Mouse (Mus musculus): Measurements from ENCODE around the gene Cemip. TPM values are rescaled to one million over a fixed set of nuclear protein-coding genes. Genes with fewer than 3 reads are reported as not detected.
A peak's percentile ranks its signal among the peaks of the same experiment; 100 is the strongest.

The Cemip gene
- total RNA-seq, 2 experiments from 2014 or later: 39.7 to 44.4 TPM

DNA sequence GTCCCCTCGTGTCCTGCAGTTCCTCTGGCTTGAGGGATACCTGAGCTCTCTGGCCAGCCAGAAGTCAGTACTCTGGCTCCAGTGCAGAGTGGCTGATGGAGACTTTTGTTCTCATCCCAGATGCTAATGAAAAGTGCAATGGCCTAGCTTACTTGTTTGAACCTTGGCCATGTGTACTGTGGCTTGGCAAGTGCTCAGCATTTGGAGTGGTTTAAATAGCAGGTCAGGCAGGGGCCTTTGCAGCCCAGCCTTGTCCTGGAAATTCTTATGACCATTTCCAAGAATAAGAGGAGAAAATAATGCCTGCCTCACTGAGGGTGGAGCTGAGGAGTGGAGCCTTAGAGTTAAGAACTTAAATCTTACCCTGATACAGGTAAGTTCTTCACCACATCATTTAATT is 43.6 kb downstream of the Cemip start:
- DNase-seq (ENCODE audit: low spot score in 2 of 2): no peak
- intact Hi-C loops (cut with DNase I): no loop called here

DNA sequence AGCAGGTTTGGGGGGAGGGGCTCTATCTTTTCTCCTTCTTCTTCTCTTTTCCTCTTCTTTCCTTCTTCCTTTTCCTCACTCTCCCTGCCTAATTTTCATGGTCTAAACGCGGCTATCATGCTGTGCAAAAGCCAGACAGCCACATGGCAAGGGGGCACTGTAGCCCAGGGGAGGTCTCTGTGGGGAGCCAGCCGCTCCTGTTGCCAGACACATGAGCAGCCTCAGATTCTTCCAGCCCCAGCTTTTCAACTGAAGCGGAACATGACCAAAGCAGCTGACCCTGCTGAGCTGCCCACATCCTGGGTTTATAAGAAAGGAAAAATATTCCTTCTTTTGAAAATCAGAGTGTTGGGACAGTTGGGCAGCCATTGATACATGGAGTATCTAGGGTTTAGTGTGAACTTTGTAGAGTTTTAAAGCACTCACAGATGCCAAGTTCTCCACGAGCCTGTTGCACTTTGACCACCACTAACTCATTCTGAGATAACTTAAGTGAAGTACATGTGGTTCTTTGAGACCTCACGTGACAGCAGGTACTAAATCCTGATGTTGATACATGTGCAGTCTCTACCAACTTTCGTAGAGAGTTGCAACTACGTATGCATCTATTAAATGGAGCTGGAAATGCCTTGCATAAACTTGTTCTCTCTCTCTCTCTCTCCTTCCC is 46.3 kb downstream of the Cemip start:
- intact Hi-C loops (cut with DNase I): no loop called here
- DNase-seq (ENCODE audit: low spot score in 2 of 2): no peak

DNA sequence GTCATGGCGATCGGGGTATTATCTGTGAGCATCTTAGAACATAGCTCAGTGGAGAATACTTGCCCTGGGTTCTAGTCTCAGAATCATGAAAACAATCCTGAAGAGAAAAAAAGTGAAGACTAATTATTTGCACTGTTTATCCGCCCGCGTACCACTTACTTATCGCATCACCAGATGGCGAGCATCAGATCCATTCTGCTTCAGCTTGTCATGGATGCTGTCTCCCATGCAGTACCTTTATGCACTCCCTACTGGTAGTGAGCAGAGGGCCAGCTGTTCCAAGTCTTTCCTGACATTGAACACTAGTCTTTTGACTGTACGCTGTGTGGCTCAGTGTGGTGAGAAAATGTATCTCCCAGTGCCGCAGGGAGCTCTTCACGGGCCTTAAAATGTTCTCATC is 47.7 kb downstream of the Cemip start:
- intact Hi-C loops (cut with DNase I): no loop called here
- DNase-seq (ENCODE audit: low spot score in 2 of 2): no peak

DNA sequence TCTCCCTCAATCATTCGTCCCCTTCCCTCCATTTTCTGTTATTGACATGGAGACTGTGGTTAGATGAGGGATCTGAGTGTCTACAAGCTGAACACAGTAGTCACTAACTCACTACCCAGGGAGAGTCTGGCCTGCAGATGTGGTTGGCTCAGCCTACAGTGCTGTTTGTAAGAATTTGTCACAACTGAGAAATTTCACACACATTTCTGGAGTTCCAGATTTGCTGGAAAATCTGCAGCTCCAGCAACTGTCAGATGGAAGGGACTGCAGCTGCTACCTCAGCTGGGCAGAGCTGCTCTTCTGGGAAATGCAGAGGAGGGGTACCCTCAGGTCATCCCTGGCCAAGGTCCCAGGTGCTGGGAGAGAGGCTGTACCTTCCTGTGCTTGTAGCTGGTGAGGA is 53.5 kb downstream of the Cemip start:
- intact Hi-C loops (cut with DNase I): loop anchor here (5.0 kb wide), 1 partner anchor 81 kb away; no protein-coding TSS in a partner anchor
- DNase-seq (ENCODE audit: low spot score in 2 of 2): peak in 1 of 2 experiments; percentile 36

DNA sequence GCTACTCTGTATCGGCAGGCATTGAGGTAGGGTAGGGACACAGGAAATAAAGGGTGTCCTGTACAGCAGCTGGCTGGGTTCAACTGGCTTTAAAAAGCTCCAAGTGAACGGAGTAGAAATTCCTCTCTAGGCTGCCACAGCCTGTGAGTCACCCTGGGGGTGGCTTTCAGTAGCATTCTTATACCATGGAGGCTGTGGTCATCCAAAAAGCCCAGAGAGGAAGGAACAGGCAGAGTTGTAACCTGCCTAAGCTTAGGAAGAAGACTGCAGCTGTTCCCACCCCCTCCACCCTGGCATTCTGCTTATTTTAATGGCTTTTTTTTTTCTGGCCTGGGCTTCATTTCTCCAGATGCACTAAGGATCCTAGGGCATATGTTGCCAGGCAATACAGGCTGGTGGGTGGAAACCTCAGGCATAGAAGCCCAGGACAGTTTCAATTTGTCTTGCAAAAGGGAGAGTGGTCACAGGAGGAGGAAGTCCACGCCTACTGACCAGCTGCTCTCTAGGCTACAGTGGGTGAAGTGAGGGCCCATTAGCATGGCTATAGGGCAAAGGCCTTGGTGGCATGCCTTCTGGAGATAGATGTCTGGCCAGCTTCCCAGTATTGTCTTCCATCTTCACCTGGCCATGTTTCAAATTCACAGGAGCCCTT is 57.1 kb downstream of the Cemip start:
- peak in 1 of 2 experiments; percentile 55 for DNase-seq (ENCODE audit: low spot score in 2 of 2)
- intact Hi-C loops (cut with DNase I): no loop called here

DNA sequence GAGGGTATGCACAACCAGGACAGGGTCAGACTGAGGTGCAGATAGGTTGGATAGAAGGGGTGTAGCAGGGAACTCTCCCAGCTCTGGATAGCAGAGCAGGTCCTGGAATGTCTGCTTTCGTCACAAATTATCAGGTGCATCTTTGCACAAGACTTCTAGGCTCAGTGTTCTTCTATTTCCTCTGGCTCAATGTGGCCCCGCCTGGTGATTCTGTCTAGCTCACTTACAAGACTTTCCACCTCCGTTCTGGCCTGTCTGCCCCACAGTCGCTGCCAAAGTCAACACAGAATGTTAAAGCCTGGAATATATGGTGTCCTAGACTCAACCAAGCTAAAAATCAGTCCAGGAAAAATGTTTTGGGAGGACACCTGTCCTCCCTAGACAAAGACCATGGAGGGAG is 57.9 kb downstream of the Cemip start:
- DNase-seq (ENCODE audit: low spot score in 2 of 2): no peak
- intact Hi-C loops (cut with DNase I): no loop called here

DNA sequence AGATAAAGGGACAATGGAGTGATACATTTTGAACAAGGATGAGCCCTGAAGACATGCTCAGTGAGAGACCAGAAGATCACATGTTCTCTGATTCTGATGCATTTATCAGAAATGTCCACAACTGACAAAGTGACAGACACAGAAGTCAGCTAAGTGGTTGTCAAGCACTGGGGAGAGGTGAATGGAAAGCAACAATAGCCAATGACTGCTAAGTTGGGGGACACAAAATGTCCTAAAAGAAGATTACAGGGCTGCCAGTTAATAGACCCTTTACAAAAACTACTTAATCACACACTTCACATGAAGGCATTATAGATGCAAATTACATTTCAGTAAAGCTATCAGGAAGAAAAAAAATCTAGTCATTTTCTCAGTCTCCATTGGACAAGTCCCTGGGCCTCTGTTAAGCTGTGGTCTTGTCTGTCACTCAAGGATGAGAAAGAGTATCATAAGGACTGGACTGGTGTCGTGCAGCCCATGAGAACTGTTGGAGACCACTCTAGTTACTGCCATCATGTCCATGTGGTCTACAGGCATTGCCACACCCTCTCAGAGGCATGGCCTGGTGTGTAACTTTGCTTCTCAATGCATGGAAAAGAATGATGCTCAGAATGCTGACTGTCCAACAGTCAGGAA is 59.2 kb downstream of the Cemip start:
- intact Hi-C loops (cut with DNase I): no loop called here
- DNase-seq (ENCODE audit: low spot score in 2 of 2): no peak

DNA sequence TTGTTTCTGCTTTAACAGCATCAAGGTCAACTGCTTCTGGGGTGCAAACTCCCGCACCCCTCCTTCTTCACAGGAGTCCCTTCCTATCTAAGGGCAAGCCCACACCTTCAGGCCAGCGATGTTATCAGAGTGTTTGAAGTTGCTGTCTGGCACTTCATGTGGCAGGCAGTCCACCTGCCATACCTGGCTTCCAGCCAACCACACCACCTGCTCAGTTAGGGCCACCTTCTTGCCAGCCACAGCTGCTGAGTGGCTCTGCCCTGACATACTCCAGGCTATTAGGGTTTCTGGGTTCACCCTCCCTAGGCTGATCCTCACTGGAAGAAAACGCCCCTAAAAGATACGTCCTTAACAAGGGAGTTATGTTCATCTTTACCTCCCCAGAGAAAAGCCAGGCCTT is 60.2 kb downstream of the Cemip start:
- intact Hi-C loops (cut with DNase I): no loop called here
- no peak for DNase-seq (ENCODE audit: low spot score in 2 of 2)

DNA sequence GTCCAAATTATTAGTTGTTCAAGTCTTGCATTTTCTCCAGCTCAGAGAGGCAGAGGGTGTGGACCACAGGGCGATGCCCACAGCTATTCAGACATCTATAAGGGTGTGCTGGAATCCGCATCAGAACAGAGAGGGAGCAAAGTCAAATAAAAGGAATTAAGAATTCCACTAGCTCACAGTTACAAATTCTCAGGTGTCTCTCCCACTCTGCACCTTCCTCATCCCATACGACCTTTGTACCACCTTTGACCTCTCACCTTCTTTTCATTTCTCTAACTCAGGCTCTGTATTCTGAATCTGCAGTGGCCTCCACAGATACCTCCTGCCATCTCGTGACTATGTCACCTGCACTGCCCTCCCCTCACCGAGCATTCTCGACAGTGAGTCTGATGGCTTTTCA is 62.8 kb downstream of the Cemip start:
- intact Hi-C loops (cut with DNase I): no loop called here
- no peak for DNase-seq (ENCODE audit: low spot score in 2 of 2)

DNA sequence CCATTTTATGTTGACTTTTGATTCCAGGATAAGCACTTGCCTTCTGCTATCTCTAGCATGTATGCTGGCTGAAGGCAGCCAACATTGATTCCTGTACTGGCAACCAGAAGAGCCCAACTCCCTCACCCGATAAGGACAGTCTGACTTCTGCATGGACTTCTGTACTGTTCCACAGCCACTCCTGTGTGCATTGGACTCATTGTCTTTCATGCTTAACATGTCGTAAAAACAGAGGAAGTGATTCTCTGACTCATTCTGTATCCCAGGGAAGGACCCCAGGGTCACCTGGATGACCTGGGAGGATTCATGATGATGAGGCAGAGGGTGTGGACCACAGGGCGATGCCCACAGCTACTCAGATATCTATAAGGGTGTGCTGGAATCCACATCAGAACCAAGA is 63.8 kb downstream of the Cemip start:
- DNase-seq (ENCODE audit: low spot score in 2 of 2): no peak
- intact Hi-C loops (cut with DNase I): no loop called here

DNA sequence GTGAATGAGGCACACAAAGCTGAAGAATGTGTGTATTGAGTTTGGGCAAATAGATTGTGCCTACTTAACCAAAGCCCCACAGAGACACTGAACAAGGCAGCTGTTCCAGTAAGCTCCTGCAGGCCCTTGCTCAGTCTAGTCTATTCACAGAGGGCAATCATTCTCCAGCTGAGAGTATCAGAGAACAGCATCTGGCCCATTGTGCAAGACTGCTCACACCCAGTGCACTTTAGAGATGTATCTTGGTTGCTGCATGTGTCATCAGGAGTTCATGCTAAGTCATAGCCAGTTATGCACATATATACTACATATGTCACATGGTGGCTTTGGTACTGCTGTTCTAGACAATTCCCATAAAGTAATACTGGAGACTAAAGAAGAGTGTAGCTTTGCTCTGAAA is 66.9 kb downstream of the Cemip start:
- DNase-seq (ENCODE audit: low spot score in 2 of 2): no peak
- intact Hi-C loops (cut with DNase I): no loop called here

DNA sequence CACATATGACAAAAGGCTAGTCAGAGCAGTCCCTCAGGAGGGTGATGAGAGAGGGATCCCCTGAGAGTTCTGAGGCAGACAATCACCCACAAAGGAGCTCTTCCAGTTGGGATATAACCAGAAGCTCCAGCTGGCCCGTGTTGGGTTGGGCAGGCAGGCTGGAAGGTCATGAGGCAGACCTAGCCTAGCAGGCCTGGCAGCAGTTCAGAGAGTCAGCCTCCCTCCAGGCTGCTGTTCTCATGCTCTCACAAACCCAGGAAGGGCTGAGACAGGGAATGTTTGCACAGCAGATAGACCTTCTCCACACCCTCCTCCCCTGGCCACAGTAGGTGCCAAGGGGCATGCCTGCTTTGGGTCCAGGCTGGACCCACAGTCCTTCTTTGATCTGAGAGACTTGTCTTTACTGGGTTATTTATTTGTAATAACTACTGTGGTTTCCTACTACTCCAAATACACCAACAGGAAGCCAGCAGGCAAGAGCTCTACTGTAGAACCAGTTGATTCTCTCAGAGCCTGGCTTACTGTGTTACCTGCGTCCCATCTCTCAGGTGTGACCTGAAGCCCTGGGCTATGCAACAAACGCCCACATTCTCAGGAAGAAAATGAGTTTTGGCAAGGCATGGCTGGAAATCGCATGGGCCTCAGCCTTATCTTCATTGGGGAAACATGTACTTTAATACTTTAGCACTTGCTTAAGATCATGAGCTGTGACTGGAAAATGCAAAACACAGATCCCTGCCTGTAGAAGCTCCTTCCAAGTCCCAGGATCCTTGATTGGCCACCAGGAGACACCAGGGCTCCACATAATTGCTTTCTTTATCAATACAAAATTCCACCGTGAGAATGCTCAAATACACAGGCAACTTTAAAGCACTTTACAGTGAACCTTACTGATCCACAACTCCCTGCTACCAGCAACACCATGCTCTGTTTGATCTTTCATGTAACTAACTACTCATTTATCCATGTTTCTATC is 67.7 kb downstream of the Cemip start:
- intact Hi-C loops (cut with DNase I): no loop called here

DNA sequence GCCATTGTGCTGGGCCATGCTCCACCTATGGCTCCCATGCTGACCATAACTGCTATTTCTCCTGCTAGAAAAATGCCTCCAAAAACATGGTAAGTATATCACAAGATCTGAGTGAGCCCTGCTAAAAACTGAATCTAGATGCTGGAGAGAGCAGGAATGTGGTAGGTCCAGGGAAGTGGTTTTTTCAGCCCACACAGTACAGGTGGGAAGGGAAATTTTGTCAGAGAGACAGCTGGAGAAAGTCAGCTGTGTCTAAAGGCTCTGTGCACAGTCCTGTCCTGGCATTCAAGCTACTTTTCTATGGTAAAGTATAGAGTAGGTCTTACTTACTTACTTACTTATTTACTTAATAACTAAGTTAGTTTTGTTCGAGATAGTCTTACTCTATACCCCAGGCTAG is 71.3 kb downstream of the Cemip start:
- intact Hi-C loops (cut with DNase I): no loop called here
- DNase-seq (ENCODE audit: low spot score in 2 of 2): no peak

More for the DNA sequence above, 67.7 kb downstream of the Cemip start:
- DNase-seq (ENCODE audit: low spot score in 2 of 2): no peak

DNA sequence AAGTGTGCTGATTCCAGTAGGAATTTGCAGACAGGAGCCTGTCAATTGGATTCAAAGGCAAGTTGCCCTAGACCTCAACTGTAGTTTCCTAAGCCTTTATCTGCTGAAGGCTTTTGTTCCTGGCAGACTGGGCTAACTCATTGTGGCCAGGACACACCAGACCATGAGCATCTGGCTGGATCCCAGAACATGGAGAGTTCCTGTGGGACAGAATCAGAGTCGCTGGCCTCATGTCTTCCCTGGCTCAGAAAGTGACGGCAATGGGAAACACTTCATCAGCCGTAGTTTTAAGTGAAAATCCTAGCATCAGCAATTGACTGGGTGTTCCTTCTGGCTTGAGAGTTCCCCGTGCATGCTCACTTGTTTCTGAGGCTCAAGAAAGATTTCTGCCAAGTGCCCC is 72.6 kb downstream of the Cemip start:
- intact Hi-C loops (cut with DNase I): no loop called here
- DNase-seq (ENCODE audit: low spot score in 2 of 2): no peak

DNA sequence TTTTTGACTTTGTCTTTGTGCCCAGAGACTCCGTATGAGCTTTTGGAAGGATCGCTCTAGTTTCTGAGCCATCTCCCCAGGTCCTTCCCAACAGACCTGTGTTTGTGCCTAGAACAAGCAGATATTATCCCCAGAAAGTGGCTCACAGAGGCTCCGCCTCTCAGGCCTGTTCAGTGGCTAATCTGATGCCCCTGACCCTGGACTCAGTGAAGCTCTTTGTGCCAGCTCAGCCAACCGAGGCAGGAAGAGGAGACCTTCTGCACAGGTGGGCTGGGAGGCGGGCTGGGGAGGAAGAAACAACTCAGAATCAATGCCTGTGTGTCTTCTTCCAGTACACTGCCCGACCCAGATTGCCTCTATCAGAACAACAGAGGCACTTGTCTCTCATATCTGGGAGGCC is 81.9 kb downstream of the Cemip start:
- intact Hi-C loops (cut with DNase I): no loop called here

DNA sequence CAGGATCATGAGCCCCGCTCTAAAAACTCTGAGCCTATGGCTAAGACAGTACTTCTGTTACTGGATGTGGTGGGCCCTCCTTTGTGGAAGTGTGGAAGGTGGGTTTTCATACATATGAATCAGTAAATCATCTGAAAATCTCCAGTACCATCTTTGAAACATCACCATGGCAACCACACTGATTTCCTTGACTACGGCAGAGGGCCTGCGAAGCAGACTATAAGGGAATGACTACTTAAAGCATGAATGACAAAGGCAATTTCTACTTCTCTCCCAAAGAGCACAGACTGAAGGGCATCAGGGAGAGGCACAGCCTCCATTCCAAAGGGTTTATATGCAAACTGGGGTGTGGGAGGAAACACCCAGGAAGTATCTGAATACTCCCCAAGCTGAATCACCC is 84.8 kb downstream of the Cemip start:
- peak; percentile 47 to 71 for DNase-seq (ENCODE audit: low spot score in 2 of 2)
- intact Hi-C loops (cut with DNase I): no loop called here

More for the DNA sequence above, 81.9 kb downstream of the Cemip start:
- no peak for DNase-seq (ENCODE audit: low spot score in 2 of 2)

DNA sequence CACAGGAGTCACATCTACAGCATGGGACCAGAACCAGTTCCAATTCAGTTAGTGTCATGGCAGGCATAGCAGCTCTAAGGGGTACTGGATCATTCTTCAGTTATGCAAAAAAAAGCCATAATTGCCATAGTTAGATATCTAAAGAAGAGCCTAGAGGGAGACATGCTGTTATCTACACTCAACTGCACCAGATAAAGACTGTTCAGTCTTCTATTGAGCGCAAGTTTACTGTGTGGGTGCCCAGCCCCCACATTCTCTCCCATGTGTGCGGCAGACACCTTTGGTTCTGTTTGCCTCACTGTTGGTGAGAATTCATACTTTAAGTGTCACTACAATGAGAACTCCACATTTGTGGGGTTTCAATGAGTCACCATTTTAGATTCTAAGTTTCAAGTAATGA is 85.6 kb downstream of the Cemip start:
- peak in 1 of 2 experiments; percentile 30 for DNase-seq (ENCODE audit: low spot score in 2 of 2)
- intact Hi-C loops (cut with DNase I): no loop called here

DNA sequence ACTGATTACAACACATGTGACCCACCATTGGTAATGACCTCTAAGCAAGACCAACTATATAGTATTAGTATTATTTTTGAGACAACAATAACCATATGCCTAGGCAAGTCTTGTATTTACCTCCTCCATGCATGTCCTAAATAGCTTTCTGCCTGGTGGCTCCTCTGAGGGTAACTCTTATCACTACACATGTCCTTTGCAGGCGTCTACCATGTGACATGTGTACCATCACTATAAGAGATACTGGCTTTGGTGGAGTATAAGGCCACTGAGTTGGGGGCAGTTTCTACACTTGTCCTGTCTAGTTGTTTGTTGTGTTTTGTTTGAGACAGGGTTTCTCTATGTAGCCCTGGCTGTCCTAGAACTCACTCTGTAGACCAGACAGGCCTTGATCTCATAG is 86.7 kb downstream of the Cemip start:
- intact Hi-C loops (cut with DNase I): no loop called here
- no peak for DNase-seq (ENCODE audit: low spot score in 2 of 2)

DNA sequence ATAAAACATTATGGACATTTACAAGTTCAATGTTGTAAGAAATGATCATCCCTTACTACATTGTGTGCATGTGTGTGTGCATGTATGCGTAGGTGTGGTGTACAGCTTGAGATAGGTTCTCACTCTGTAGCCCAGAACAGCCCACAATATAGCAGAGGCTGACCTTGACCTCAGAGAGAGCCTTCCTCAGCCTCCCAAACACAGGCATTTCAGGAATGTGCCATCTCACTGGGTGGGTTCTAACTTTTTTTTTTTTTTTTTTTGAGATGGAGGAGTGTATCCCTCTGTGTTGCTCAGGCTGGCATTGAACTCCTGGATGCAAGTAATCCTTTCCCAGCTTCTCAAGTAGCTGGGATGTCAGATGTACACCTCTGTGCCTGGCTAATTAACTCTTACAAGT is 92.0 kb downstream of the Cemip start:
- intact Hi-C loops (cut with DNase I): no loop called here
- DNase-seq (ENCODE audit: low spot score in 2 of 2): no peak

DNA sequence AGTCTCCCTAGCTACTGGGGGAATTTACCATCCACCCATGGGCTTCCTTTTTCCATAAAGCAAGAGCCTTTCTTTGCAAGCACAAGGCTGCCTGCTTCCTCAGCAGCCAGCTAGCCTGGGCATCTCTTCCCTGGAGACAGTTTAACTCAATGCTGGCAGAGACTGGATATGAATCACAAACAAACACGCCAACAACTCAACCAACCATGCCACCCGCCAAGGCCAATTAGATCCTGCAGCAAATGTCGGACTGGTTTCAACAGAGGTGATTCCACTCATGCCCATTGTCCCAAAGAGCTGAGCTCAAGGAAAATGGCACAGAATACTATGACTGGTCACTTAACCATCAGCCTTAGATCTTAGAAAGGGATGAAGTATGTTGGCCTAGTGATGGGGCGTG is 97.0 kb downstream of the Cemip start:
- intact Hi-C loops (cut with DNase I): no loop called here
- DNase-seq (ENCODE audit: low spot score in 2 of 2): no peak
